Mouse (Mus musculus) right cerebral cortex, postnatal 14 days (tissue): Measurements from ENCODE around the gene Clip3.

Source experiments
- DNase-seq: peaks from one replicate; pipeline ENCODE4 v3.0.0; 2022

Clip3 gene

DNA sequence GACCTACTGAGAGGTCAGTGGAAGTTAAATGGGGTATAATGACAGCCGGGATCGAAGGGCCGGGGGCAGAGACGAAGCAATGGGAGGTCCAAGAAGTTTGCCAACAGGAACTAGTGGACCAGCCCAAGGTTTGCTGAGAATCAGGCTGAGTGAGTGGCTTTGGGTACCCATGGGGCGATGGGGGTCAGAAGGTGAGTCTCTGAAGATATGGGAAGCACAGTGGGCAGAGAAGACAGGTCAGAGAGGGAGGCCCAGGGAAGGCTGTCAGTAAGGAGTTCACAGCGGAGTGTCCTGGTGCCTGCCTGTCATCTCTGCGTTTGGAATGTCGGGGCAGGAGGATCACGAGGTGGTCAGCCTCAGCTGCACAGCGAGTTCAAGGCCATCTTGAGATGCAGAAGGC lies 36.9 kb downstream of the Clip3 start:
- no peak for DNase-seq

- DNase-seq = peak; percentile 87
Observed at GRCm38 (mm10) chr7:30331887-30332286, 40.4 kb downstream of the Clip3 start.

DNA sequence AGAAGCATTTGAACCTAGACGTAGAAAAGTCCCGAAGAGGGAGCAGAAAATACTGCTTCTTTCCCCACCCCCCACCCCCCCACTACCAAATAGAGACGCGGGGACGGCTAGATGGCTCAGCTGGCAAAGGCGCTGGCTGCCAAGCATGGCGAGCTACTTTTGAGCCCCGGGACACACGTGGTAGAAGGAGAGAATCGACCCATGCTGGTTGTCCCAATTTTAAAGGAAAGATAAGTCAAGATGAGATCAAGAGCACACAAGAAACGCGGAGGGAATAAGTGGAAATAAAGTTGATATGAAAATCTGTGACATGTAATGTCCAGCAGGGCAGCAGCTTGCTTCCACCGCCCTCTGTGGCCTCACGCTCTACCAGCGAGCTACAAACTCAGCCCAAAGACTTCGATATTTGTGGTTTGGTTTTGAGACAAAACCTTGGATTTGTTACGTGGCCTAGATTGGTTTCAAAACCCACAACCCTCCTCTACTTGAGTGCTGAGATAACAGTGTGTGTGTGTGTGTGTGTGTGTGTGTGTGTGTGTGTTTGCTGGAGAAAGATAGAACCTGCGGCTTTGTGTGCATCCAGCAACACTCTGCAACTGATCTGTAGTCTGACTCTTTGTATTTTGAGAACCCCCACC lies 41.2 kb downstream of the Clip3 start:
- no peak for DNase-seq

DNA sequence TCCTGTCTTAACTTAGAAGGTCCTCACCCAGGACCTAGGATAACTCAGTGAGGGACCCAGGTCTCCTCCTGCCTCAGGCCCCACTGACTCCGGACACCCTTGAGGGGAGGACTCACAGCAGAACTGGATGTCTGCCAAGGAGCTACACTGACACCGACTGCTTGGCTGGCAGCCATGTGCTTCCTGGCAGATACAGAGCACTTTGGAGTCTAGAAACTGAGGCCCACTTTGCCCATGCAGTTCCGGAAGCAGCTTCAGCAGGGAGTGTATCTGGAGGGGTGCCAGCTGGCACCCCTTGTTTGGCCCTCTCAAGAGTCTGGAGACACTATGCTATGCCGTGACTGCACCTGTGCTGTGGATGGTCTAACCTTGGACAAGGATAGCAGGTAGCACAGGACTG lies 41.9 kb downstream of the Clip3 start:
- peak; percentile 83 for DNase-seq

- DNase-seq = no peak
Observed at GRCm38 (mm10) chr7:30334563-30334962, 43.0 kb downstream of the Clip3 start.

DNA sequence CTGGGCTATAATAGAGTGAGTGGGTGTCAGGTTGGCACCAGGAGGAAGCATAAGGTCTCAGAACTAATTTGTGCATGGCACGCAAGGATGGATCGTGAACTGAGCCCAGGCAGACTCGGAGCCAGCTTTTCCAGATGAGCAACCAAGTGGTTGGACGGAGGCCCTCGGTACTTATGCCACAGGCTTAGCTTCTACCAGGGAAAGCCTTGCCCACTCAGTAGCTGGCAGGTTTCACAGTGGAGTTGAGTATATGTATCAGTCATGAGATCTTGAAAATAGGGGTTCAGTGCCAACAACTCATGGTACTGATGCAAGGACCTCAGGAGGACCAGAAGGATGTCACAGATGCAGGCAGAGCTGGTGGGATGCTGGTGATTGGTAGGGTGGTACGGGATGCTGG lies 44.2 kb downstream of the Clip3 start:
- no peak for DNase-seq

- peak; percentile 96 for DNase-seq
Observed at GRCm38 (mm10) chr7:30336384-30336783, 44.9 kb downstream of the Clip3 start.

GRCm38 (mm10) chr7:30339432-30340109 lies 48.0 kb downstream of the Clip3 start:
- no peak for DNase-seq

GRCm38 (mm10) chr7:30346635-30347379 lies 55.3 kb downstream of the Clip3 start:
- DNase-seq = peak; percentile 53

DNA sequence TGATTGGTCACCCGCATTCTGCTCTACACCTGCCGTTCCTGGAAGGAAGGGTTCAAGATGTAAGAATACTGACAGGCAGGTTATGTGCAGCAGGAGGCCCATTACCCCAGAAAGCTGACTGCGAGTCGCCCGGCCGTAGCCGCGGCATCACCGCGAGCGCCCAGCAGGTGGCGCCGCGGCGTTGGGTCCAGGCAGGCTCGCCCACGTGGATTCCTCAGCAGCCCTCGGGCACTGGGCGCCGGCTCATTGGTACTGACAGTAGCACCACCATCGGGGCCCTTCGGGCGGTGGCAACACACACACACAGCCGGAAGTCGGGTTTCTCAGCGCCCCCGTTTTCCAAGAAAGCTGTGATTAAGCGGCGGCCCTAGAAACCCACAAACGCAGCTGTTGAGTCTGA lies 56.3 kb downstream of the Clip3 start:
- DNase-seq = peak; percentile 79

DNA sequence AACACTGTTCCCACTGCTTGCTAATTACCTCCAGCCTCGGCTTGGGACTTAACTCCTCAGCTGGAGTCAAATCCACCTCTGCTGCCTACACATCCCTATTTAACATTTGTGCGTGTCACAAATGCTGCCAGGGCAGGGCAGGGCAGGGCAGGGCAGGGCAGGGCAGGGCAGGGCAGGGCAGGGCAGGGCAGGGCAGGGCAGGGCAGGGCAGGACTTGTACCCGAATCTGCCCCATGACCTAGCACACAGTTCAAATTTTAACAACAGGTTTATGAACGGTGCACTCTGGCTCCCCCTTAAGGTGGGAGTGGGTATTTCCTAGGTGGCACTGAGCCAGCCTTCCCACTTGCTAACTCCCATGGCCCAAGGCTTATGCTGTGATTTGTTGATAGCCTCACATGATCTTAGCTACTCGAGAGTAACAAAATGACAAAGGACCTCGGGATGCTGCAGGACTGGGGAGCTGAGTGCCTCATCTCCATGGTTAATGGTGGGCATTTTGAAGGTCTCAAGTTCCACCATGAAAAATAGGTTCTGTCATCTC lies 61.8 kb downstream of the Clip3 start:
- peak; percentile 62 for DNase-seq

DNA sequence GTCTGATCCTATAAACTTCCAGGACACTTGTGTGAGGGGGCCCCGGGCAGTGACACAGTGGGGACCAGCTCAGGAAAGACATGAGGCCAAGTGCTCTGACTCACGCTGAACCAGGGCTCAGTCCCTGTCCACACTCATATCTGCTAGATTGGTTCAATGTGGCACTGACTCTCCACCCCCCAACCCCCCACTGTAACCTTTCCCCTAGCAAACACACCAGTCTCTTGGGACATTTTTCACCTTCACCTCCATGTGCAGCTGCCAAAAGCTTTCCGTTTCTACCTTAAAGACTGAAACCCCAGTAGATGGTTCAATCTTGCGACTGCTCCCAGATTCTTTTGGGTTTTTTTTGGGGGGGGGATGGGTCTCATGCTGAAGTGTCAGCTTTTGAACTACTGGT lies 62.5 kb downstream of the Clip3 start:
- no peak for DNase-seq
